Mouse (Mus musculus) splenic B cell, adult 2 months (primary cell): Measurements from ENCODE around the gene Diras1.

ENCODE experiments used
- DNase-seq: peaks from one replicate; pipeline ENCODE4 v3.0.0-alpha.2; 2011; ENCODE audit warnings: low read depth, low spot score
- H3K27me3 ChIP-seq: 2 replicates; pipeline ENCODE4 v1.6.1; 2012; ENCODE audit warnings: mild to moderate bottlenecking, low read length, moderate library complexity, mixed read lengths; ENCODE audit not compliant: control insufficient read depth, poor library complexity, insufficient read depth, severe bottlenecking
- H3K36me3 ChIP-seq: 2 replicates; pipeline ENCODE4 v1.6.1; 2012; ENCODE audit warnings: mild to moderate bottlenecking, low read length, moderate library complexity, mixed read lengths; ENCODE audit not compliant: control insufficient read depth, poor library complexity, insufficient read depth, severe bottlenecking

The Diras1 gene

DNA sequence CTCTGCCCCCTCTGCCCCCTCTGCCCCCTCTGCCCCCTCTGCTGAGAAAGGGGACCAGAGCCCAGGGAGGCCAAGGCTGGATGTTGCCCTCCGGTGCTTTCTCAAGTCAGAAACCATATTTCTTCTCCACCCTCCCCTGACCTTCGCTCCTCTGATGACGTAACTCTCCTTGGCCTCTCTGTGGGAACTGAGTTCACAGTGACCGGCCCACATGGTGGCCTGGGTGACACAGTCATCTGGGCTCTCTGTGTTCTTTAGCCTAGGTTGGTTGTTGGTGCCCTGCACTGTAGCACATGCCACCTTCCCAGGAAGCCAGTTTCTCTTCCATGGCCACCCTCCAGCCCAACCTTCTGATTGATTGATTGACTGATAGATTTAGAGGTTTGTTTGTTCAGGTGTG, 43.1 kb downstream of the Diras1 start:
- Histone ChIP-seq H3K36me3 (no peaks in the 10 kb centered on the region), H3K27me3 (no peaks in the 10 kb centered on the region)
- no peak for DNase-seq

DNA sequence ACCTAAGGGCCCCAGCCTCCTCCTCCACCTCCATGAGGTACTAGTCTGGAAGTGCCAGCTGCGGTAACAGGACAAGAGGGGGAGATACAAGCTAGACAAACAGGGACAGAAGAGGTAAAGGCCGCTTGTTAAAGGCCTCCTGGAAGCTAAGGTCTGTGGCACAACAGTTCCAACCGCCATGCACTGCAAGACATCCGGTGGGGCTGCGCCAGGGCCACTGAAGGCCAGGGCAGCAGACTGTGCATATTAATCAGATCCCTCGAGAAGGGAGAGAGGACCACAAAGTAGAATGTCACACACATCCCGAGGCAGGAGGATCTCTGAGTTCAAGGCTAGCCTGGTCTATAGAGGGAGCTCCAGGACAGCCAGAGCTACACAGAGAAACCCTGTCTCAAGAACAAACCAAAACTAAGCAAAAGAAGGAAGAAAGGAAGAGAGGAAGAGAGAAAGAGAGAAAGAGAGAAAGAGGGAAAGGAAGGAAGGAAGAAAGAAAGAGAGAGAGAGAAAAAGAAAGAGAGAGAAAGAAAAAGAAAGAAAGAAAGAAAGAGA, 43.8 kb downstream of the Diras1 start:
- no peaks in the 10 kb centered on the region for H3K36me3 ChIP-seq
- DNase-seq = no peak
- no peaks in the 10 kb centered on the region for H3K27me3 ChIP-seq

DNA sequence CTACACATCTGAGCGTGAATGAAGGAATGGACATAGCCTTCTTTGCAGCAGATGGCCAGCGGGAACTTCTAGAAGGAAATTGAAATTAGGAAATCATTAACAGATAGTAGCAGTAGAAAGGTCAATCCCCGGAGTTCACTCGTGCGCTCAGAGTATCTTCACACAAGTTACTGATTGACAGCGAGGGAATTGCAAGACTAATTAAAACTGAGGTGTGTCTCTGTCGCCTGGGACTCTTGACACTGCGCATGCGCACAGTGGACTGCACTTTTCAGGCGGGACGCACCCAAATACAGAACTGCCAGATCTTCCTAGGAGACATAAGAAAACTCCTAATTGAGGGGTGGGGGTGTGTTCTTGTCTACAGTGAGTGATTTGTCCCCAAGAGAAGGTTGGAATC, 50.0 kb downstream of the Diras1 start:
- no peak for DNase-seq
- Histone ChIP-seq H3K27me3 (no peaks in the 10 kb centered on the region), H3K36me3 (no peaks in the 10 kb centered on the region)

DNA sequence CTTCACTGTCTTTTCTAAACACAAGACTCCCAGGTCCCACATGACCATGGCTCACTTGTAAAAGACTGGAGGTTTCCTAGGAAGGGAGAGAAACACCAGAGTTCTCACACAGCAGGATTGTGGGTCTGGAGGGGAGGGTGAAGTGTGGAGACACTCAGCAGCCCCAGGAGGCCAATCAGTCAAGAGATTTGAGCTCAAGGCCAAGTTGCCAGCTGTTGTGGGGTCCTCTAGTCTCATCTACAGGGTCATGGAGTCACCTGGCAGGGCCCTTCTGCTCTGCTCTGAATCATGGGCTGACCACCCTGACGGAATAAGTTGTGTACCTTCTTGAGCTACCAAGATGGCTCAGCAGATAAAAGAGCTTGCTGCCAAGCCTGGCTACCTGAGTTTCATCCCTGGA, 51.7 kb downstream of the Diras1 start:
- H3K27me3 ChIP-seq = no peaks in the 10 kb centered on the region
- no peak for DNase-seq
- H3K36me3 ChIP-seq = no peaks in the 10 kb centered on the region

DNA sequence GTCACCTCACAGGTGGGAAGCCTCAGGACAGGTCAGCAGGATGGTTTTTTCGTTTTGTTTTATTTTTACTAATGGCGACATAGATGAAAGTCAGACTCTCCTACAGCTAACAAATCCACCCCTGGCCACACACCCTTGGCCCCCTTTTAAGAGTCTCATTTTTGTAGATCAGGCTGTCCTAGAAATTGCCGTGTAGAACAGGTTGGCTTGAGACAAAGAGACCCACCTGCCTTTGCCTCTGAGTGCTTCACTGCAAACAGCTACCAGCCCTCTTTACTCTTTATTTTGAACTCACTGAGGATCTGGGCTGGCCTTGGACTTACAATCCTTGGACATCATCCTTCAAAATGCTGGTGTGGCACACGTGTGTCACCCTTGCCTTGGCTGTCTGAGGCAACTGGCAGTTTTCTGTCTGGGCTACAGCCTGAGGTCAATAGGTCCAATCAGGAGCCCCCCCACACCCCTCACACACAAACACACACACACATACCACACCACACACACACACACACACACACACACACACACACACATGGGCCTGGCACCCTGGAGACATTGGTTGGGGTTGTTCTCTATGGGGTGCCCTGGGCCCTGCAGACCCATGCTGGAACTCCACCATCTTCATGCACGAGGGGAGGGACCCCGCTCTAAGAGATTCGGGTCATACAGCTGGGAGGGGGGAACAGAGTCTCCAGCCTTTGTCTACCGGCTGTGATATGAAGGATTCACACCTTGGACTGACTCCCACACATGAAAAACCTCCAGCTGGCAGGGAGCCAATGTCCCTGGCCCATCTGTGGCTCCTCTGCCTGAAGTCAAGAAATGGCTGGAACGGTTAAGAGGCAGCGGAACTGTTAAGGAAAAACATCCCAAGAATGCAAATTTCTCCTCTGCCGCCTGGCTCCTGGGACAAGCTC, 53.1 kb downstream of the Diras1 start:
- DNase-seq = no peak
- Histone ChIP-seq H3K36me3 (no peaks in the 10 kb centered on the region), H3K27me3 (no peaks in the 10 kb centered on the region)

DNA sequence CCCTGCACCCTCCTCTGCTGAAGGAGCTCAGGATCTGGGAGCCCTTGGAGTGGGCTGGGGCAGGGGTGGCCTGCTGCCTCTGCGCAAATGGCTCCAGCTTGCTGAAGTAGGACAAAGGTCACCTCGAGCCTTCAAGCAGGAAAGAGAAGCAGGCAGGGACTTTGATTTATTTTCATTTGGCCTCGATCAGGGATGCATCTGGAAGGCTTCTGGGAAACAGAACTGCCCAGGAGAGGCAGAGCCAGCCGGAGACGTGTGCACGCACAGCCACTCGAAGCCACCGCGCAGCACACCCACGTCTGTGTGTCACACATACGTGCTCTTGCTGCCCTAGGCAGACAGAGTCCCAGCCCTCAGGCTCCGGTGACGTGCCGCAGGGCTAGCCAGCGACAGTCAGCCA, 53.9 kb downstream of the Diras1 start:
- Histone ChIP-seq H3K36me3 (no peaks in the 10 kb centered on the region), H3K27me3 (no peaks in the 10 kb centered on the region)
- DNase-seq = no peak

DNA sequence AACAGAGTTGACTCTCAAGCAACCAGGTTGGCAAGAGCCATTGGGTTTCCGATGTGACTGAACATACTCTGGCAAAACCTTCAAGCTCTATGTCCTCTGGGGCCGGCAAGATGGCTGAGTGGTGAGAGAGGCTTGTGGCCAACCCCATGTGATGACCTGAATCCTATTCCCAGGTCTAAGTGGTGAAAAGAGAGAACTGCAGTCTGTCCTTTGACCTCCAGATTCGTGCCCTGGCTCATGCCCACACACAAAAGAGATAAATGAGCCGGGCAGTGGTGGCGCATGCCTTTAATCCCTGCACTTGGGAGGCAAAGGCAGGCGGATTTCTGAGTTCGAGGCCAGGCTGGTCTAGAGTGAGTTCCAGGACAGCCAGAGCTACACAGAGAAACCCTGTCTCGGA, 55.3 kb downstream of the Diras1 start:
- Histone ChIP-seq H3K36me3 (no peaks in the 10 kb centered on the region), H3K27me3 (no peaks in the 10 kb centered on the region)
- no peak for DNase-seq
